ENCODE assay signal across 18 mouse cellular contexts in the genomic region with DNA sequence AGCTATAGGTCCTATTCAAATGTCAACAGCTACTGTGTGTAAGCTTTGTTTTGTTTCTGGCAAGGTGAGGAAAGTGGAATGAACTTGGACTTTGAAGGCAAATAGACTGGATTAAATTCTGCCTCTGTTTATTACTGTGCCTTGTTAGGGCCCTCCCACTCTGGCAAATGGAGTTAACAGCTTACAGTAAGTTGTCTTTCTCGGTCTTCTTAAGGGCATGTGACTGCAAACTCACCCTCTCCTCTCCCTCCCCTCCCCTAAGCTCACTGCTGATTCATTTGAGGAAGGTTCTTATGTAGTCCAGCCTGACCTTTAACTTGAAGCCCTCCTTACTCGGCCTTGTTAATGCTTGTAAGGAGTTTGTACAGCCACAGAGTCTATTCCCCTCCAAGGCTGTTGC.
"Had no signal": no experiment of that assay in that cellular context is flagged by ENCODE, and none has a peak within 500 bp of the region (broad histone marks: within the 10 kb centered on the region; RNA-seq: fewer than 3 reads in every experiment).

No protein-coding gene starts in this region.

- ATAC-seq: inflammation-experienced regulatory T-cells, adult 6 months; intestine, embryonic 16.5 days; midbrain, embryonic 16.5 days had no signal

- DNase-seq: kidney, adult 18-20 months; kidney, postnatal 10 days; kidney, postnatal 36 days; left cerebral cortex, postnatal 4 days; lung, adult 18-20 months; lung, postnatal 14 days; right cerebral cortex, postnatal 4 days; thymus, postnatal 25 days had no signal

- H3K4me2 ChIP-seq: limb, embryonic 12.5 days; limb, embryonic 15.5 days; lung, embryonic 15.5 days; midbrain, embryonic 12.5 days had no signal

- H3K36me3 ChIP-seq: limb, embryonic 12.5 days; limb, embryonic 15.5 days; lung, embryonic 15.5 days; midbrain, embryonic 12.5 days had no signal

- H3K9me3 ChIP-seq: limb, embryonic 12.5 days; limb, embryonic 15.5 days; lung, embryonic 15.5 days; midbrain, embryonic 12.5 days had no signal

- H3K27me3 ChIP-seq: limb, embryonic 12.5 days; limb, embryonic 15.5 days; lung, embryonic 15.5 days; midbrain, embryonic 12.5 days had no signal

- H3K27ac ChIP-seq: limb, embryonic 12.5 days; limb, embryonic 15.5 days; liver, embryonic 14.5 days; lung, embryonic 15.5 days; macrophage; midbrain, embryonic 12.5 days had no signal

- H3K9ac ChIP-seq: limb, embryonic 12.5 days; limb, embryonic 15.5 days; liver, embryonic 14.5 days; lung, embryonic 15.5 days; midbrain, embryonic 12.5 days had no signal

- H3K4me3 ChIP-seq: limb, embryonic 12.5 days; limb, embryonic 15.5 days; lung, embryonic 15.5 days; midbrain, embryonic 12.5 days; myocyte had no signal
